Mouse (Mus musculus): ENCODE measurements around the gene Rab7.

GRCm38 (mm10) chr6:87980374-87981029 is 64.6 kb downstream of the Rab7 start:
- TF ChIP-seq CTCF (IDR thresholded peaks at IDR 0.05; ENCODE audit: insufficient read depth, low read depth, low read length) (peak; percentile 50; the same call in 1 of the 2 replicates), POLR2A (IDR thresholded peaks at IDR 0.05; ENCODE audit: insufficient read depth, low read depth, low read length) (no peak)
